Mouse (Mus musculus): ENCODE results near the gene Ino80d.
A peak's percentile ranks its signal among the peaks of the same experiment; 100 is the strongest.

The Ino80d gene

DNA sequence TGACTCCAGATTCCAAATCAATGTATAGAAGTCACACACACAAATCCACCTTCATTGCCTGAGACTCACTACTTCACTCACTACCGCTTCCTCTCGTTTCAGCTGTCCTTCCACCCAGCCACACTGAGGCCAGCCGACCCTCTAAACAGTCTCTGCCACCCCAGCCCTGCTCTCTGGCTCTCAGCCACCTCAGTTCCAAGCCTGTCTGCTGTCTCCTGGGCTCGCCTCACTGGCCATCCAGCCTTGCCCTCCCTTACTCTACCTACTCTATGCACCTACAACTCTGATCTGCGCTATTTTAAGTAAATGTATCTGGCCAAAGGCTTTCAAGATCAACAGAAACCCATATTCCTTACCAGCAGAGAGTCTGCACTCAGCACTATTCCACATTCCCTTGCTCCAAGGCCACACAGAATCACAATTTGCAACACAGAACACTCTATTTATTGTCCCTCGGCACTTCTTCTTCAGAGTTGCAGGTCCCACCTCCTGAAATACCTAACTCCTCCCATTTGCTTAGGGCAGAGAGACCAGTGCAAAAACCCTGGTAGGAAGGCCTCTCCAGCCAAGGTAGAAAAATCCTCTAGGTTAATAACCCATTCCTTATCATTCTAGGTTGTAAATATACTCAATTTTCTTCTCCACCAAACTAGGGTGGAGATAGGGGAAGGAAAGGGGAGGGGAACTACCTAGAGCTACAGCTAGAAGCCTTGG is 6.7 kb downstream of the Ino80d start:
- peak; percentile 80 for DNase-seq (ENCODE audit: low read depth, low spot score)

DNA sequence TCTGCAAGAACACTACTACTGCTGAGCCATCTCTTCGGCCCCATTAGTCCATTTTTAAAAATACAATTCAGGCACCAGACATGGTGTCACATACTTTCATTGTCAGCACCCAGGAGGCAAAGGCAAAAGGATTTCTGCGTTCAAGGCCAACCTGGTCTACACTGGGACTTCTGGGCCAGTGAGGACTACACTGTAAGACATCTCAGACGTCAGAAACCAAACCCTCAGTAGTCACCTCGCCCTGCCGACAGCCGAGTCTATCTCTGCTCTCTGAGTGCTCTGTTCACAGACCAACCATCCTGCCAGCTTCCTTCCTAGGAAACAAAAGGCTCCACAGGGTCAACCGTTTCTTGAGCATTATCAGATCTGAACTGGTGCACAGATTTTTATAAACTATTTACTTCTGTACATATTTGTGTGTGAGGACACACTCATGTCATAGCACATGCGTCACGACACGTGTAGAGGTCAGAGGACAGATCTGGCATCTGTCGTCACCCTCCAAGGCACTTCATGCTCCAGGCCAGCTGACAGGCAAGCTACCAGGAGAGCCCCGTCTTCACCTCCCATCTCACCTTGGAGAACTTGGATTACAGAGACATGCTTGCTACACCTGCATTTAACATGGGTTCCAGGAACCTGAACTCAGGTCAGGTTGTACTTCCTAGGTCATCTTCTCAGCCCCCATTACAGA is 11.6 kb downstream of the Ino80d start:
- no peak for DNase-seq (ENCODE audit: low read depth, low spot score)

DNA sequence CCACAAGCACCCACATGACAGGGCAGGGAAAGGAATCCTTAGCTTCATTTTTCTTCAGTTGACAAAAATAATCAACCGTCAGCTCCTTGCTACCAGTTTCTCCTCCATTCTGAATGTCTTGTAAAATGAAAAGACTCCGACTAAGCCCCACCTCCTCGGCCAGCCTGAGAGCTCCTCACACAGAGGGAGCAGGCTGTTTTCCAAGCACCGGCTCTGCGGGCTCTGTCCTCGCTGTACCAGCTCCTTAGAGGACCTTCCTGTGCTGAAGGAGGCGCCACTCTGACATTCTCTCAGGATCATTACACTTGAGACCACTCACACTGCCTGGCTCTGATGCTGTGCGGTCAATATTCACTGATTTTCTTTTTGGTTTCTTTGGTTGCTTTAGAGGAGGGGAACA is 14.3 kb downstream of the Ino80d start:
- no peak for DNase-seq (ENCODE audit: low read depth, low spot score)

DNA sequence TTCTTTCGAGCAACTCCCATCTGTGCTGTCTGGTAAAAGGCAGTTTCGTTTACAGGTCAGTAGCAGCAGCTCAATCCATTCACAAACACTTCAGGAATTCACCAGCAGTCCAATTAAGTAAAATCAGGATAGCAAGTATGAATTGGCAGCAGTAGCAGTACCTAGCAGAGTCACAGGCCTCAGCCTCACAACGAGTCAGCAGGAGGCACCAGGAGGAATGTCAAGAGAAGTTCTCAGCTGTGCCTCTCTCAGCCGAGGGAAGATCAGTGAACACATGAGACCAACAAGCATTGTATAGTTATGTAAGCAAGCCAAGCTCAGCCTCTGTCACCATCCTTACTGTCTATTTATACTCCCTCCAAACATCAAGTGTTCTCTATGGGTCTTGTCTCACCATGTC is 15.6 kb downstream of the Ino80d start:
- no peak for DNase-seq (ENCODE audit: low read depth, low spot score)

DNA sequence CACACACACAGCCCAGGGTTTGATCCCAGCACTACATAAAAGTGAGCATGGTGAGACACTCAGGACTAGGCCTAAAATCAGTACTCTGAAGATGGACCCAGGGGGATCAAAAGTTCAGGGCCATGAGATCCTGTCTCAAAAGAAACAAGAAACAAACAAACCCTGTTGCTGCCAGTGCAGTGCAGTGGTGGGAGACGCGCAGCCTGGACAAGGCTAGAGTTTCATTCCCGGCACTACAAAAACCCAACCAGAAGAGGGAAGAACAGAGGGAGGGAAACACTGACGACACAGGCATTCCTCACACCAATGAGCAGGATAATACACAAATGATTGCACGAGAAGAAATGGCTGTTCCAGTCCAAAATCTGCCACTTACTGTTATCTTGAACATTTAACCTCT is 18.4 kb downstream of the Ino80d start:
- DNase-seq (ENCODE audit: low read depth, low spot score) = no peak

DNA sequence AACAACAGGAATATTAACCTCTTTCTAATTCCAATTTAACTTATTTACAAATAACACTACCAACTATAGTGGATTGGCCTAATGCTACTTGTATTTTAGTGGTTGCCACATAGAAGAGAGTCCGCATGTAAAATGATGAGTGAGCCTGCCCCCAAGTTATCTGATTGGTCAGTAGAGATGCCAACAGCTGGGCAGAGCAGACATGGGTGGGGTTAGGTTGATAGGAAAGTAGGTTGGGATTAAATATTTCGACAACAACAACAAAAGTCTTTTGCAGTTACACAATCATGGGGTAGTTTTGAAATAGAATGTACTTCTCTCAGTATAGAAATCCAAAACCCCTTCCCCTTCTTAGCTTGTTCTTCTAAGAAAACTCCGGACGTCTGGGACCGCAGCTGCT is 24.7 kb downstream of the Ino80d start:
- DNase-seq (ENCODE audit: low read depth, low spot score) = no peak

DNA sequence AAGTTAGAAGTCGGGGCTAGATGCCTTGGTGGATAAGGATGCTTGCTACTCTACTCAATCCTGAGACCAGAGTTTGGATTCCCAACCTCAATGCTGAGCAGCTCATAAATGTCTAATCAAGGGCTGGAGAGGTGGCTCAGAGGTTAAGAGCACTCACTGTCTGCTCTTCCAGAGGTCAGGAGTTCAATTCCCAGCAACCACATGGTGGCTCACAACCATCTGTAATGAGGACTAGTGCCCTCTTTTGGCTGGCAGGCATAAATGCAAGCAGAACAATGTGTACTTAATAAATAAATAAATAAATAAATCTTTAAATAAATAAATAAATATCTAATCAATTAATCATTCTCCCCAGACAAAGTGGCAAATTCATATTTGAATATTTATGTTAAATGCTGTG is 25.9 kb downstream of the Ino80d start:
- peak; percentile 86 for DNase-seq (ENCODE audit: low read depth, low spot score)

DNA sequence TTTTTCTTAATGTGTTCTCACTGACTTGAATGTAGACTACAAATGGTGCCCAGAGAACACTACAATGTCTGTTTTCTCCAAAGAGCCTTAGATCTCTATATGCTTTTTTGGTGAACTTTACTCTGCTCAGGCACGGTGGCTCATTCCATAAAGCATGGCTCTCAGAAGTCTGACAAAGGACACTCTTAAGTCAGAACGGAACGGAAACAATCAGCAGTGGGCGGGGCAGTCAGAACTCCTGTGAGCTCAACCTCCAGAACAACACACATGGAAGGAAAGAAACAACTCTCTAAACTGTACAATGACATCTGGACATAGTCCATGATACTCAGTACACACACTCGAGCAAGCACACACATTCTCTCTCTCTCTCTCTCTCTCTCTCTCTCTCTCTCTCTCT is 34.2 kb downstream of the Ino80d start:
- DNase-seq (ENCODE audit: low read depth, low spot score) = no peak

DNA sequence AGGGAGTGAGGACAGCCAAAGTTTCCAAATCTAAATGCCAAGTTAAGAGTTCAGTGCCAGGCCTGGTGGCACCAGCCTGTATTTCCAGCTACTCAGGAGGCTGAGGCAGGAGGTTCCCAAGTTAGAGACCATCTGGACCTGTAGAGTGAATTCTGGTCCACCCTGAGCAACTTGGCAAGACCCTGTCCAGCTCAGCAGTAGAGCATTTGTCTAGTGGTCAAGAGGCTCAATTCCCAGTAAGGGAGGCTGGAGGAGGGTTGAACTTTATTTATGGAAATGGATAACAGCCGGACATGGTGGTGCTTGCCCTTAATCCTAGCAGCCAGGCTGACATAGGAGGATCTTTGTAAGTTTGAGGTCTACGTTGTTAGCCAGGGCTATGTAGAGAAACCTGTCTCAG is 38.1 kb downstream of the Ino80d start:
- no peak for DNase-seq (ENCODE audit: low read depth, low spot score)

DNA sequence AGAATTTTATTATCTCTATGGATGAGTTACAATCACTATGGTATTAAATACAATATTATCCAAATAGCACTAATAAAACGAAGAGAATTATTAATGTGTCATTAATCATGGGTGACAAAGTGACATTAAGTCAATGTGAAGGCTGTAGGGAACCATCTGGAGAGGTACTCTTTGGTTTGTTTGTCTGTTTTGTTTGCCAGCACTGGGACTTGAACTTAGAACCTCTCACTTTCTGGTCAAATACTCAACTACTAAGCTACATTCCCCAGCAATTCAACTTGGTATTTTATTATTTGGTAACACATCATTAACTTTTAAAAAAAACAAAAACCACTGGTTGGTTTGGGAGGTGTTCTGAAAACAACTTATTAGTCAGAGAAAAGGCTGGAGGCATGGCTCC is 43.1 kb downstream of the Ino80d start:
- DNase-seq (ENCODE audit: low read depth, low spot score) = no peak

DNA sequence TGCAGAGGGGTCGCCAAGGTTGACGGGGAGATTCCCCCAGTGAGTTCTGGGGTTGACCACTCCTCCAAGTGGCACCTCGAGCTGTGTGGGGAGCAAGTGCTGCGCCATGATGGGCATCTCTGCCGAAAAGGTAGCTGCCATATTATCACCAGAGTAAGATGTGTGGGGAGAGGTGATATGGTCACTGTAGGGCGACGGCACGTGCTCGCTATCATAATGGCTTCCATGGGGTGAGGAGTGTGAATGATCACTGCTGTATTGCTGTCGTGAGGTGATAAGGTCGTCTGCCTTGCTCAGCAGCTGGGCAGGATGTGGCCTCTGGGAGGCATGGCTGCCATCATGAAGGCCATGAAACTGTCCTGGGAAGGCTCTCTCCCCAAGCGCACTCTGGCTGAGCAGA is 56.1 kb downstream of the Ino80d start:
- no peak for DNase-seq (ENCODE audit: low read depth, low spot score)

DNA sequence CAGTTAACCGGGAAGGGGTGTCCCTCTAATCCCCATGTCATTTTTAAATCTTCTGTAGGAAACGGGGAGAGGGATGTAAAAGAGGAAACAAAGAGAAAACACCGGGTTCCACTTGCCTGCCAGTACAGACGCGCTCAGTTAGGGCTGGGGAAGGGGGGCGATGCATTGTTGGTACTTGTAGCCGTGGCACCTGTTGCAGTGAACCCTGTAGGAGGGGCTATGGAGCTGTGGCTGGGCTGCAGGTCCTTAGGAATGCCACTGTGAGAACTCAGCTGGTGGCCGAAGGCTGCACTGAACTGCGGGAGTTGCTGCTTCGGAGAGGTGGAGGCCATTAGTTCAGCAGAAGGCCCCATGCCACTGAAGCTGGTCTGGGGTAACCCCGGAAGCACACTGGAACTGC is 56.6 kb downstream of the Ino80d start:
- DNase-seq (ENCODE audit: low read depth, low spot score) = peak; percentile 59

DNA sequence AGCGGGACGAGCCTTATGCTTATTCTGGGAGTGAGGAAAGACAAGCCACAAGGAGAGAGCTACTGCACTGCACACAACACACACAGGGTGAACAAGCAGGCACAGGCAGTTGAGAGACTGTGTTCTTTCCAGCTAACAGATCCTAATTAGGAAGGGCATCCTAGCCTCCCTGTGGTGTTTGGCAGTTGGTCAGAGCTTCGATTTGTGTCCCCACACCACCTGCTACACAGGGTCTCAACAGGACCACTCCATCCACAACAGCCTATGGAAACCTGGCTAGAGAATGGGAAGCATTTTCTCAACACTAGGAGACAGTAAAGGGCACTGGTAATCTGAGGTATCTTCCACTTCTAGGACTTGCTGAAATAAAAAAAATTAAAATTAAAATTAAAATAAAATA is 57.1 kb downstream of the Ino80d start:
- no peak for DNase-seq (ENCODE audit: low read depth, low spot score)

DNA sequence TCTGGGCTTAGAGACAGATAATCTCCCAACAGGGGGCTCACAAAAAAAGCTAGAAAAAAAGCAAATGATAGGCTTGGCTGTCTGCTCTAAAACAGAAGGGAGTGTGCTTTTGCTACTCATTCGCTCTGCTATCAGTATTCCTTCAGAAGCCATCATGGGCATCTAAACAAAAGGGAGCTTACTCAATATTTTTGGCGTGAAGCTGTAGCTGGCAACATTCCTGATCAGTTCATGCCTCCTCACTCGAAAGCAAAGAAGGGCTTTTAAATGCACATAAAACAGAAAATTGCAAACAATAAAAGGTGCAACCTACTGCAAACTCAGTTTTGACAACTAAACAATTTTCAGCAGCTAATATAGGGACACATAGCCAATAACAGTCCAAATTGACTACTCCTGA is 59.1 kb downstream of the Ino80d start:
- no peak for DNase-seq (ENCODE audit: low read depth, low spot score)

DNA sequence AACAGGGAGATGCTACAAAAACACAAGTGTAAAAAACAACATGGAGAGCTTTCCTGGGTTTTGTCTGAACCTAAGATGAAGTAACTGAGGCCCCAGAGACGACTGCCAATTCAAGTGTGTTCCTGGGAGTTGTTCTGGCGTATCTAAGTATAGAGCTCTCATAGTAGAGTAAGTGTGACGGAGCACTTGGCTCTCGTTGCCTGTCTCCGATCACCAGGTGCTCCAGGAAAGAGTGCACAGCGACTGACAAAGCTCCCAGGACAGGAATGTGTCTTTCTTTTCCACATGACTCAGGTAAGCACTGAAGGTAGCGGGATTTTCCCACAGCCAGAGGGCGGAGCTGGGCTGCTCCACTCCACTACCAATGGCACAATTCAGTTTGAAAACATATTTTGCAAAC is 63.6 kb downstream of the Ino80d start:
- DNase-seq (ENCODE audit: low read depth, low spot score) = no peak

DNA sequence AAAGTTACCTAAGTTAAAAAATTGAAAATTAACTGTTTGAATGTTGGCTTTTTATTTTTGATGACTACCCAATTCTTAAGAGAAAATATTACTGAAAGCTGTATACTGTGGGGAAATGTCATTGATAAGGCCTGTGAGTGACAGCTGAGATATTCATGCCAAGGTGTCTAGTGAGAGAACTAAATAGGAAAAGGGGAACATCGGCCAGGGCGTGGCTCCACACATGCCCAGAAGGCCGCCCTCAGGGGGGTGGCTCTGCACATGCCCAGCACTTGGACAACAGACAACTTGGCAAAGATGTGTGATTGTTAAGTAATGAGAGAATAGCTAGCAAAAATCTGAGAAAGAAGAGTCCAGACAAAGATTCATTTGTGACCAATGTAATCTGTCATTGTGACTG is 64.5 kb downstream of the Ino80d start:
- DNase-seq (ENCODE audit: low read depth, low spot score) = no peak

DNA sequence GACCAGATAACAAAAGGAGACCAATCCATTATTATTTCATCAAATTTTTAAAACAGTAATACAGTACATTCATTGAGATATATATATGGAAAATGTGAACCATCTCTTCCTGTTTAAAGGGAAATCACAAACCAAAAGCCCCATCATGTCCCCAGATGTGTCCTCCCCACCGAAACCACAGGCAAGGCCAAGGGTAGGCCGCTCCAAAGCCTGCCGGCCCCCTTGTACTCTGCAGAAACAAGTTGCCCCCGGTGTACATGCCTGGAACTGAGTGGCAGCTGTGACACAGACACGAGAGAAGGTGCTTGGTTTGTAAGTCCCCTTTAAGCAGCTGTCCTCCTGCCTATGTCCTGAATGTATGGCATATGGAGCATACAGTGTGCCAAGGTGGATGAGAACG is 66.5 kb downstream of the Ino80d start:
- DNase-seq (ENCODE audit: low read depth, low spot score) = no peak

DNA sequence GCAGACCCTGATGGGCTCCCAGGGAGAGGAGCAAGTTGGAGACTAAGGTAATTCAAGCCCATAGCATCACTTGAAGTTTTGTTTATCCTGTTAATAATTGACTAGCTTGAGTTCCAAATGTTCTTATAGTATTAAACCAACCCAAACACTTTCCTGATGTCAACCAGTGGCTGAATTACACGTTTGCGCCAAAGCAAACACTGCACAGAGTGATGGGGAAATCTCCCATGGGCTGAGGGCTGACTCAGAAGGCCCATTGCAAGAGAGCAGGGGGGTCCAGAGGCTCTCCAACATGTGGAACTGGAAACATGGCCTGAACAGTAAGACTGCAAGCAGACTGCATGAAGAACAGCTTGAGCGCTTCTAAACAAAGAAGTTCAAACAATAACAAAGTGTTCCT is 81.5 kb downstream of the Ino80d start:
- DNase-seq (ENCODE audit: low read depth, low spot score) = no peak

DNA sequence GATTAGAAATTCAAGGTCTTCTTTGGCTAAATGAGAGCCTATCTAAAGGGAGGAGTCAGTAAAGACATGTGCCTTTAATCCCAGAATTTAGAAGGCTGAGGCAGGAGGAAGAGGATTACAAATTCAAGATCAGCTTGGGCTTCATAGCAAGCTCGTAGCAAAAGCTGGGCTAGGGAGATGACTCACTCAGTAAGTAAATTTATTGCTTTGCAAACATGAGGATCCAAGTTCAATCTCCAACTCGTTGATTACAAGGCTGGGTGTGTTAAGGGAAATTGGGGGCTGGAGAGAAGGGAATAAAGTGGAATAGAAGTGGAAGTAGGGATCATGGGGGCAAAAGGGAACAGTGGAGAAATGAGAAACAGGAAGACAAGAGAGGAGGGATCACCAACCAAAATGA is 94.6 kb downstream of the Ino80d start:
- no peak for DNase-seq (ENCODE audit: low read depth, low spot score)

DNA sequence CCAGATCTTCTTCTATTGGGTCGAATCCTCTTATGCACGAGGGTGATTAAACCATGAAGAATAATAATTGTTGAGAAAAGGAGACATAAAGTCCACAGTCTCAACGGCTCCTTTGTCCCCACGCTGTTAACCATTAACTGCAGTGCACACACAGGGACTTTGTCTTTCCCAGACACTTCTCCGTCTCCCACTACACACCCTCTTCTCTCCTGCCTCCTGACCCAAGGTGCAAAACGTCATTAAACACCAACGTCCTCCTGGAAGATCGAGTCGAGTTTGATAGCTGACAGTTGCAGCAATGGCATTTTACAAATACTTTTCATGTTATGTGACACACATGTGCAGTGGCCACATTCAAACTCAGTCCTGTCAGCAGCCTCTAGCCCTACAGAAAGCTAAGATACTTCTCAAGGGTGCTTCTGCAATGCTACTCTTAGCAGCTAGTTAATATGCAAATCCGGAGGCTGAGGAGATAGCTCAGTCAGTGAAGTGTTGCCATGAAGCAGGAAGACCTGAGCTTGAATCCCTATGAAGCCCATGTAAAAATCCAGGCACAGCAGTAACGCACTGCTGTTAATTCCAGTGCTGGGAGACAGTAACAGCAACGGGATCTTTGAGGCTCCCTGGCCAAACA is 109.3 kb downstream of the Ino80d start:
- no peak for DNase-seq (ENCODE audit: low read depth, low spot score)

DNA sequence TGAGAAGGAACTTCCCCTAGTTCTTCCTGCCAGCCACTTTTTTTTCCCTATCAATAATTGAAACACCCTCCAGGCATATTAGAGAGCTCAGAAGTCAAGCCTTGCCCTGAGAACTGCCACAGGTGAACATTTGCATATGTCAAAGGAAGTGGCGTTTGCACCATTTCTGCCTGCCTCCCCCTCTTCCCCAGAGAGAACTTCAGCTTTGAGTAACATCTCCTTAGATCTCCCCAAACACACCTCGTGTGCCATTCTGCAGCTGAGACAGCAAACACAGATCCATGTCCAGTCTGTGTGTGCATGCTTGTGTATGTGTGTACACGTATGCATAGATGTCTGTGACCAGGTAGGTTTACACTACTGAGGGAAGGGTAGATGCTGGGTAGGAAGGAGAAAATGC is 112.6 kb downstream of the Ino80d start:
- DNase-seq (ENCODE audit: low read depth, low spot score) = no peak

DNA sequence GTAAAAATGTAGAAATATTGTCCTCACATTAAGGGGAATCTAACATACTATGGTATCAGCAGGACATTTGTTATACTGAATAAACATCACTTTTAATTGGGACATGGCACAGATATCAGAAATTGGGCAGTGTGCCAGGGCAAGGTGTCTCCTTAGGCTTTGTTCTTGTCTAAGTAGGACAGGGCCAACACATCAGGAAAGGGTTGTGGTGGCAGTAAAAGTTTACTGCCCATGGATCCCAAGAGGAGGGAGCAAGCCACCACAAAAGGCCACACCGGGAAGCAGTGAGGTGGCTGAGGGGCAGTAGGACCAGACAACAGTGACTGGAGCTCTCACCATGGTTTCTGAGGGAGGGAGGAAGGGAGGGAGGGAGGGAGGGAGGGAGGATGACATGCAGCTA is 121.1 kb downstream of the Ino80d start:
- DNase-seq (ENCODE audit: low read depth, low spot score) = no peak

DNA sequence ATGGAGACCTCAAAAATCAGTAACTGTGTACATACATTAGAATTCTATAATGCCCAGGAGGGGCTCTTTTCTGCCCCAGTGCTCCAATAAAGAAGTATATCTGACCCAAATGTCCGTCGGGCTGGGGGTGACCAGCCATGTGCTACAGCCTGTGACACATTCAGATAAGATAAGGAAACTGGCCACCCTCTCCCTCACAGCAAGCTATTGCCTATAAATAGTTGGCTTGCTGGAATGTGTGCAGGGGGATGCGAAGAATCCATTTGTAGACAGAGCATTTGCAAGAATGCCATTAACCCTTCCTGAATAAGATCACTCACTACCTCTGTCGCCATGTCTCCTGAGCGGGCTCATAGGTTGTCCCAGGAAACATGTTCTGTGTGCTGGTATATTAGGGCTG is 121.8 kb downstream of the Ino80d start:
- no peak for DNase-seq (ENCODE audit: low read depth, low spot score)
